Comparison of ENCODE assay signal across 20 mouse cellular contexts in genomic region chrX:96020407-96020806, GRCm38 (mm10).
DNase-seq lines count a peak whose midpoint lies in the region; ATAC-seq and TF ChIP-seq lines count a peak whose summit lies in the region.
"Had no signal": no experiment of that assay in that cellular context is flagged by ENCODE, and none has a peak within 500 bp of the region (broad histone marks: within the 10 kb centered on the region; RNA-seq: fewer than 3 reads in every experiment).

No protein-coding gene starts in this region.

- no peak for TF ChIP-seq CTCF in olfactory bulb, adult 2 months (IDR thresholded peaks at IDR 0.05; ENCODE audit: insufficient read depth, low read depth, low read length)

- no peak overlapping the region for H3K9ac ChIP-seq in embryonic facial prominence, embryonic 14.5 days (ENCODE audit: low read depth, low read length)
- H3K9ac ChIP-seq: embryonic facial prominence, embryonic 13.5 days; heart, embryonic 12.5 days; hindbrain, embryonic 15.5 days; limb, embryonic 13.5 days; liver, embryonic 14.5 days; midbrain, embryonic 12.5 days had no signal

- intact Hi-C loops in heart, postnatal 10 days (cut with DNase I), result loop anchor here (5.0 kb wide), 2 partner anchors 127 to 307 kb away; no protein-coding TSS in a partner anchor

- H3K9me3 ChIP-seq in embryonic facial prominence, embryonic 14.5 days (ENCODE audit: control insufficient read depth, low read length), result no peaks in the 10 kb centered on the region
- H3K9me3 ChIP-seq in embryonic facial prominence, embryonic 10.5 days, result no peaks in the 10 kb centered on the region
- H3K9me3 ChIP-seq: embryonic facial prominence, embryonic 13.5 days; heart, embryonic 12.5 days; hindbrain, embryonic 15.5 days; limb, embryonic 13.5 days; midbrain, embryonic 12.5 days had no signal

- H3K4me3 ChIP-seq in embryonic facial prominence, embryonic 14.5 days (ENCODE audit: low read depth, low read length), result no peak overlapping the region
- H3K4me3 ChIP-seq in embryonic facial prominence, embryonic 10.5 days, result no peak overlapping the region
- no peak overlapping the region for H3K4me3 ChIP-seq in olfactory bulb, adult 2 months (ENCODE audit: insufficient read depth, low read depth, low read length)
- H3K4me3 ChIP-seq: embryonic facial prominence, embryonic 13.5 days; heart, embryonic 12.5 days; hindbrain, embryonic 15.5 days; limb, embryonic 13.5 days; midbrain, embryonic 12.5 days had no signal

- peak; percentile 13 for DNase-seq in embryonic facial prominence, embryonic 14.5 days (ENCODE audit: low spot score)
- DNase-seq in embryonic facial prominence, embryonic 10.5 days (ENCODE audit: low spot score), result no peak
- DNase-seq in brain, adult 2 months (ENCODE audit: low read depth, low spot score), result peak; percentile 74
- no peak for DNase-seq in heart, postnatal 10 days
- DNase-seq: adrenal gland, adult 8-10 months; B cell, adult 2 months; cerebellum, adult 9-11 months; heart, adult 11 months; kidney, adult 11 months had no signal

- no peaks in the 10 kb centered on the region for H3K36me3 ChIP-seq in embryonic facial prominence, embryonic 14.5 days (ENCODE audit: control insufficient read depth, insufficient read depth, low read length)
- no peaks in the 10 kb centered on the region for H3K36me3 ChIP-seq in embryonic facial prominence, embryonic 10.5 days (replicated peaks)
- H3K36me3 ChIP-seq: embryonic facial prominence, embryonic 13.5 days; heart, embryonic 12.5 days; hindbrain, embryonic 15.5 days; limb, embryonic 13.5 days; midbrain, embryonic 12.5 days had no signal

- H3K27me3 ChIP-seq in embryonic facial prominence, embryonic 14.5 days (replicated peaks; ENCODE audit: control insufficient read depth, insufficient read depth, low read length), result no peaks in the 10 kb centered on the region
- peaks cover 10% of the 10 kb centered on the region; the same call in 1 of the 2 replicates for H3K27me3 ChIP-seq in embryonic facial prominence, embryonic 10.5 days (replicated peaks; ENCODE audit: low read depth, poor library complexity, severe bottlenecking)
- H3K27me3 ChIP-seq: heart, embryonic 12.5 days; hindbrain, embryonic 15.5 days; midbrain, embryonic 12.5 days had no signal

- TF ChIP-seq POLR2A in olfactory bulb, adult 2 months (IDR thresholded peaks at IDR 0.05; ENCODE audit: insufficient read depth, low read depth, low read length), result no peak

- 64% methylated on average over 3 of the region's 3 CpGs for WGBS in embryonic facial prominence, embryonic 14.5 days
- WGBS in embryonic facial prominence, embryonic 10.5 days, result 76% methylated on average over 3 of the region's 3 CpGs
- 35% methylated on average over 3 of the region's 3 CpGs for WGBS in olfactory bulb, adult 2 months

- no peak overlapping the region for H3K27ac ChIP-seq in embryonic facial prominence, embryonic 14.5 days (replicated peaks; ENCODE audit: low read depth, low read length)
- no peak overlapping the region for H3K27ac ChIP-seq in embryonic facial prominence, embryonic 10.5 days (replicated peaks)
- H3K27ac ChIP-seq in olfactory bulb, adult 2 months (ENCODE audit: insufficient read depth, low read depth, low read length), result 0 out of 2 replicates have a peak overlapping the region, but pooled peaks have one; percentile 37
- H3K27ac ChIP-seq: embryonic facial prominence, embryonic 13.5 days; hindbrain, embryonic 15.5 days; limb, embryonic 13.5 days; liver, embryonic 14.5 days; midbrain, embryonic 12.5 days; stomach, postnatal 0 days had no signal

- H3K4me1 ChIP-seq in embryonic facial prominence, embryonic 14.5 days (ENCODE audit: control insufficient read depth, insufficient read depth, low read length), result no peaks in the 10 kb centered on the region
- H3K4me1 ChIP-seq in embryonic facial prominence, embryonic 10.5 days, result no peaks in the 10 kb centered on the region
- no peaks in the 10 kb centered on the region for H3K4me1 ChIP-seq in olfactory bulb, adult 2 months (ENCODE audit: control insufficient read depth, insufficient read depth, low read length)
- H3K4me1 ChIP-seq: embryonic facial prominence, embryonic 13.5 days; heart, embryonic 12.5 days; hindbrain, embryonic 15.5 days; limb, embryonic 13.5 days; midbrain, embryonic 12.5 days had no signal

- no peak overlapping the region for H3K4me2 ChIP-seq in embryonic facial prominence, embryonic 14.5 days (ENCODE audit: low read depth, low read length)
- H3K4me2 ChIP-seq: embryonic facial prominence, embryonic 13.5 days; heart, embryonic 12.5 days; hindbrain, embryonic 15.5 days; limb, embryonic 13.5 days; midbrain, embryonic 12.5 days had no signal

- ATAC-seq in embryonic facial prominence, embryonic 14.5 days (ENCODE audit: low read depth), result no peak
- peak; percentile 45 for ATAC-seq in CD4-positive, CD25-positive, alpha-beta regulatory T cell, adult 4 months
- ATAC-seq in granulocyte monocyte progenitor cell, adult 5-6 weeks (replicated peaks; ENCODE audit: poor library complexity, severe bottlenecking), result no peak
- ATAC-seq: forebrain, embryonic 16.5 days had no signal

Comparison
In these comparisons a context has a peak if more than half of its experiments do, and no peak if none do; other contexts are left out.
1. DNase-seq: peak in embryonic facial prominence, embryonic 14.5 days (single experiment) and brain, adult 2 months (single experiment); none in embryonic facial prominence, embryonic 10.5 days (single experiment) and heart, postnatal 10 days (0 of 2).